Mouse (Mus musculus) lung, postnatal 36 days (tissue): ENCODE measurements around the gene Pecam1.
A peak's percentile ranks its signal among the peaks of the same experiment; 100 is the strongest.
"Not testable (repeated sequence)": the region's sequence is repeated elsewhere in the genome, so short reads cannot be mapped to it uniquely, and the experiment has no call there.

Experiments used
- DNase-seq: peaks from one replicate; pipeline ENCODE4 v3.0.0; 2022; ENCODE audit warnings: mixed read lengths

Pecam1 gene

GRCm38 (mm10) chr11:106770195-106770974 is 20.0 kb upstream of the Pecam1 start:
- no peak for DNase-seq

GRCm38 (mm10) chr11:106767516-106767915 is 17.1 kb upstream of the Pecam1 start:
- no peak for DNase-seq

GRCm38 (mm10) chr11:106766611-106767162 is 16.3 kb upstream of the Pecam1 start:
- no peak for DNase-seq

GRCm38 (mm10) chr11:106762800-106763185 is 12.4 kb upstream of the Pecam1 start:
- DNase-seq = no peak

- DNase-seq = peak; percentile 65
Measured at GRCm38 (mm10) chr11:106762139-106762799, 11.8 kb upstream of the Pecam1 start.

GRCm38 (mm10) chr11:106760511-106760910 is 10.1 kb upstream of the Pecam1 start:
- DNase-seq = peak; percentile 52

- peak; percentile 64 for DNase-seq
Measured at GRCm38 (mm10) chr11:106759028-106759427, 8.6 kb upstream of the Pecam1 start.

GRCm38 (mm10) chr11:106755583-106755982 is 5.2 kb upstream of the Pecam1 start:
- no peak for DNase-seq

- DNase-seq = no peak
Measured at GRCm38 (mm10) chr11:106753314-106753713, 2.9 kb upstream of the Pecam1 start.

GRCm38 (mm10) chr11:106752103-106752502 is 1.7 kb upstream of the Pecam1 start:
- DNase-seq = peak; percentile 65

GRCm38 (mm10) chr11:106751039-106752018 is 901 bp upstream of the Pecam1 start, which contains the start of gene Milr1:
Gene Milr1 (plus strand): TSS chr11:106751226.
- no peak for DNase-seq

GRCm38 (mm10) chr11:106749557-106750120 is 789 bp downstream of the Pecam1 start:
- not testable (repeated sequence) for DNase-seq

- DNase-seq = no peak
Measured at GRCm38 (mm10) chr11:106744949-106745348, 5.5 kb downstream of the Pecam1 start.

- no peak for DNase-seq
Measured at GRCm38 (mm10) chr11:106742388-106742841, 8.0 kb downstream of the Pecam1 start.

GRCm38 (mm10) chr11:106741826-106742225 is 8.6 kb downstream of the Pecam1 start:
- no peak for DNase-seq

GRCm38 (mm10) chr11:106741232-106741631 is 9.2 kb downstream of the Pecam1 start:
- no peak for DNase-seq

GRCm38 (mm10) chr11:106740724-106741123 is 9.7 kb downstream of the Pecam1 start:
- not testable (repeated sequence) for DNase-seq

- no peak for DNase-seq
Measured at GRCm38 (mm10) chr11:106739116-106739515, 11.3 kb downstream of the Pecam1 start.

GRCm38 (mm10) chr11:106737178-106737621 is 13.2 kb downstream of the Pecam1 start:
- DNase-seq = peak; percentile 35

GRCm38 (mm10) chr11:106736614-106737013 is 13.8 kb downstream of the Pecam1 start:
- no peak for DNase-seq

GRCm38 (mm10) chr11:106730714-106731113 is 19.7 kb downstream of the Pecam1 start:
- DNase-seq = peak; percentile 37

GRCm38 (mm10) chr11:106729656-106730055 is 20.8 kb downstream of the Pecam1 start:
- no peak for DNase-seq
